Mouse (Mus musculus): Measurements from ENCODE around the gene Lgi4. TPM values are rescaled to one million over a fixed set of nuclear protein-coding genes. Genes with fewer than 3 reads are reported as not detected.

Gene Lgi4
- polyA plus RNA-seq, 1 experiment from 2014 or later = 2.4 TPM

- H3K9ac ChIP-seq (ENCODE audit: low read length) = no peak overlapping the region
- no peak overlapping the region for H3K4me3 ChIP-seq (ENCODE audit: low read depth, low read length)
- H3K27ac ChIP-seq (ENCODE audit: low read depth) = no peak overlapping the region
- peaks cover 5% of the 10 kb centered on the region for H3K4me1 ChIP-seq (replicated peaks; ENCODE audit: control insufficient read depth, insufficient read depth, low read length)
- 91% methylated on average over 5 of the region's 5 CpGs for WGBS
- H3K4me2 ChIP-seq (ENCODE audit: low read length) = no peak overlapping the region
- DNase-seq (ENCODE audit: low spot score) (no peak), ATAC-seq (replicated peaks; ENCODE audit: low FRiP score, low TSS enrichment, low read depth) (no peak)
- H3K36me3 ChIP-seq (ENCODE audit: control insufficient read depth, insufficient read depth, low read length) = no peaks in the 10 kb centered on the region
- H3K27me3 ChIP-seq (replicated peaks; ENCODE audit: control insufficient read depth, insufficient read depth, low read length) = no peaks in the 10 kb centered on the region
- no peaks in the 10 kb centered on the region for H3K9me3 ChIP-seq (ENCODE audit: control insufficient read depth, low read length)
Observed at GRCm38 (mm10) chr7:31109796-31110195, 50.7 kb downstream of the Lgi4 start.

DNA sequence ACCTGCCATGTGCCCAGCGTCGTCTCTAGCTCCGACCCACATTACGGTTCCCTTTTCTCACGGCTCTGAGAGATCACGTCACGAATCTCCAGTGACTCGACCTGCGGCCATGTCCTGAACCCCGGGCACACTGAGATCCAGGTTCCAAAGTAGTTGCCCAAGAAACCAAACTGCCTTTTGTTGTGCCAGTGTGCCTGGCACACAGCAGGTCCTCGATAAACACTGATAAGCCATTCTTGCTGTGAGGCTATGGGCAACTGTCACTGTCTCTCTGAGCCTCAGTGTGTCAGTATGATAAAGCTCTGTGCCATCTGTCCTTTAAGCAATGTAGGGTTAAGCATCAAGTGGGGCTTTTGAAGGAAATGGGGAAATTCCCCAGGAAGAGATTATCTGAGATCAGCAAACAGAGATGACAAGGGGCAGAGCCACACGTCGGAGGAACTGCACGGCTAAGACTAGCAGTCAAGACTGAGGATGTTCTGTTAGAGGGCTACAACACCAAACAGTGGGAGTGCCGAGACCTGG lies 51.8 kb downstream of the Lgi4 start:
- ATAC-seq (replicated peaks; ENCODE audit: low FRiP score, low TSS enrichment, low read depth) = no peak
- 79% methylated on average over 15 of the region's 15 CpGs for WGBS

DNA sequence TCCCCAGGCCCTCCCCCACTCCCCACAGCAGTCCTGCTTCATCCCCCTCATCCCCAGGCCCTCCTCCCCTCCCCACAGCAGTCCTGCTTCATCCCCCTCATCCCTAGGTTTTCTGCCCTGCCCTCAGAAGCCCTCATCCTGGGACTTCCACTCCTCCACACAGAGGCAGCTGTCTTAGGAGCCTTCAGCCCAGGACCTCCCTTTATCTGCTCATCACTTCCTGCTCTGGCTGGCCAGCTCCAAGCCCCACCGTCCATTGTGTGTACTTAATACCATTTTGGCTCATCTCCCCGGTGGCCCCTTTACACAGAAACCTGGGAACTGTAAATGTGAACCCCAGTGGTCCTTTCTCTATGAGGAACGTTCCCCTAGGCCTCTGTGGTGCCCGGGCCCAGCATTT lies 52.9 kb downstream of the Lgi4 start:
- Histone ChIP-seq H3K36me3 (ENCODE audit: control insufficient read depth, insufficient read depth, low read length) (no peaks in the 10 kb centered on the region), H3K27ac (ENCODE audit: low read depth) (no peak overlapping the region), H3K4me3 (ENCODE audit: low read depth, low read length) (no peak overlapping the region), H3K27me3 (replicated peaks; ENCODE audit: control insufficient read depth, insufficient read depth, low read length) (no peaks in the 10 kb centered on the region), H3K4me1 (replicated peaks; ENCODE audit: control insufficient read depth, insufficient read depth, low read length) (peaks cover 15% of the 10 kb centered on the region), H3K9ac (ENCODE audit: low read length) (no peak overlapping the region), H3K9me3 (ENCODE audit: control insufficient read depth, low read length) (no peaks in the 10 kb centered on the region), H3K4me2 (ENCODE audit: low read length) (no peak overlapping the region)
- ATAC-seq (replicated peaks; ENCODE audit: low FRiP score, low TSS enrichment, low read depth) (no peak), DNase-seq (ENCODE audit: low spot score) (no peak)
- WGBS = 40% methylated on average over 4 of the region's 4 CpGs

More for the DNA sequence above, 51.8 kb downstream of the Lgi4 start:
- DNase-seq (ENCODE audit: low spot score) = no peak
- Histone ChIP-seq H3K9me3 (ENCODE audit: control insufficient read depth, low read length) (no peaks in the 10 kb centered on the region), H3K36me3 (ENCODE audit: control insufficient read depth, insufficient read depth, low read length) (no peaks in the 10 kb centered on the region), H3K27me3 (replicated peaks; ENCODE audit: control insufficient read depth, insufficient read depth, low read length) (no peaks in the 10 kb centered on the region), H3K9ac (ENCODE audit: low read length) (no peak overlapping the region), H3K27ac (ENCODE audit: low read depth) (no peak overlapping the region), H3K4me3 (ENCODE audit: low read depth, low read length) (no peak overlapping the region), H3K4me2 (ENCODE audit: low read length) (no peak overlapping the region), H3K4me1 (replicated peaks; ENCODE audit: control insufficient read depth, insufficient read depth, low read length) (peaks cover 15% of the 10 kb centered on the region)

GRCm38 (mm10) chr7:31113800-31114199 lies 54.7 kb downstream of the Lgi4 start:
- Histone ChIP-seq H3K27me3 (replicated peaks; ENCODE audit: control insufficient read depth, insufficient read depth, low read length) (no peaks in the 10 kb centered on the region), H3K4me2 (ENCODE audit: low read length) (no peak overlapping the region), H3K36me3 (ENCODE audit: control insufficient read depth, insufficient read depth, low read length) (no peaks in the 10 kb centered on the region), H3K9ac (ENCODE audit: low read length) (no peak overlapping the region), H3K4me3 (ENCODE audit: low read depth, low read length) (no peak overlapping the region), H3K9me3 (ENCODE audit: control insufficient read depth, low read length) (no peaks in the 10 kb centered on the region), H3K4me1 (replicated peaks; ENCODE audit: control insufficient read depth, insufficient read depth, low read length) (peaks cover 15% of the 10 kb centered on the region), H3K27ac (ENCODE audit: low read depth) (no peak overlapping the region)
- no peak for ATAC-seq (replicated peaks; ENCODE audit: low FRiP score, low TSS enrichment, low read depth)
- 74% methylated on average over 6 of the region's 6 CpGs for WGBS
- DNase-seq (ENCODE audit: low spot score) = no peak

- H3K36me3 ChIP-seq (ENCODE audit: control insufficient read depth, insufficient read depth, low read length) = no peaks in the 10 kb centered on the region
- ATAC-seq (replicated peaks; ENCODE audit: low FRiP score, low TSS enrichment, low read depth) = peak; percentile 38; the same call in 1 of the 2 replicates
- 0 out of 2 replicates have a peak overlapping the region, but pooled peaks have one; percentile 33 for H3K27ac ChIP-seq (ENCODE audit: low read depth)
- H3K4me2 ChIP-seq (ENCODE audit: low read length) = peak overlapping the region; percentile 41
- DNase-seq (ENCODE audit: low spot score) = peak; percentile 61
- H3K9me3 ChIP-seq (ENCODE audit: control insufficient read depth, low read length) = no peaks in the 10 kb centered on the region
- peak overlapping the region; percentile 27; the same call in 1 of the 2 replicates for H3K9ac ChIP-seq (ENCODE audit: low read length)
- peak overlapping the region; percentile 16; the same call in 1 of the 2 replicates for H3K4me3 ChIP-seq (ENCODE audit: low read depth, low read length)
- H3K27me3 ChIP-seq (replicated peaks; ENCODE audit: control insufficient read depth, insufficient read depth, low read length) = no peaks in the 10 kb centered on the region
- WGBS = 48% methylated on average over 10 of the region's 10 CpGs
- peaks cover 15% of the 10 kb centered on the region for H3K4me1 ChIP-seq (replicated peaks; ENCODE audit: control insufficient read depth, insufficient read depth, low read length)
Observed at GRCm38 (mm10) chr7:31114646-31115045, 55.5 kb downstream of the Lgi4 start.

DNA sequence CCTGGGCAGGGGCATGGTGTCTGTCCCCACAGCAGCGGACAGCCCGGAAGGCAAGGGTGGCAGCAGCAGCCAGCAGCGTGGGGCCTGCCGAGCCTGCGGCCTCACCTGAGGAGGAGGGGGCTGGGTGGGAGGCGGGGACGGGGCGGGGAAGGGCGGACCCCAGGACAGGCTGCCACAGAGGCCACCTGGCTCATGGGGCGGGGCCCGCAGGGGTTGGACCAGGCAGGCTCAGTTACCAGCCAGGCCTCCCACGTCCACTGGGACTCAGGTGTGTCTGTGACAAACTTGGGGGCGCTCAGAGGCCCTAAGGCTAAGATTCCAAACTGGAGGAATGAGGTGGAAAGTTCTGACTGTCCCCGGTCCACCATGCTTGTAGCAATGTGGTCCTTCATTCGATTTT lies 56.0 kb downstream of the Lgi4 start, which contains the start of gene Hpn:
Gene Hpn, minus strand, starts transcription at position 109 of the 400 bp plus-strand sequence.
- H3K27me3 ChIP-seq (replicated peaks; ENCODE audit: control insufficient read depth, insufficient read depth, low read length) = no peaks in the 10 kb centered on the region
- H3K27ac ChIP-seq (ENCODE audit: low read depth) = peak within 1 kb of the TSS; percentile 43; the same call in 1 of the 2 replicates
- H3K9ac ChIP-seq (ENCODE audit: low read length) = peak within 1 kb of the TSS; percentile 27; the same call in 1 of the 2 replicates
- peak; percentile 69 for DNase-seq (ENCODE audit: low spot score)
- peaks cover 15% of the 10 kb centered on the region for H3K4me1 ChIP-seq (replicated peaks; ENCODE audit: control insufficient read depth, insufficient read depth, low read length)
- no peaks in the 10 kb centered on the region for H3K9me3 ChIP-seq (ENCODE audit: control insufficient read depth, low read length)
- 21% methylated on average over 15 of the region's 15 CpGs for WGBS
- ATAC-seq (replicated peaks; ENCODE audit: low FRiP score, low TSS enrichment, low read depth) = peak; percentile 79
- peak within 1 kb of the TSS; percentile 41 for H3K4me2 ChIP-seq (ENCODE audit: low read length)
- peak within 1 kb of the TSS; percentile 16; the same call in 1 of the 2 replicates for H3K4me3 ChIP-seq (ENCODE audit: low read depth, low read length)
- H3K36me3 ChIP-seq (ENCODE audit: control insufficient read depth, insufficient read depth, low read length) = no peaks in the 10 kb centered on the region

GRCm38 (mm10) chr7:31115587-31116043 lies 56.5 kb downstream of the Lgi4 start:
- Histone ChIP-seq H3K4me1 (replicated peaks; ENCODE audit: control insufficient read depth, insufficient read depth, low read length) (peaks cover 15% of the 10 kb centered on the region), H3K4me3 (ENCODE audit: low read depth, low read length) (no peak overlapping the region), H3K4me2 (ENCODE audit: low read length) (peak overlapping the region; percentile 41), H3K36me3 (ENCODE audit: control insufficient read depth, insufficient read depth, low read length) (no peaks in the 10 kb centered on the region), H3K9me3 (ENCODE audit: control insufficient read depth, low read length) (no peaks in the 10 kb centered on the region), H3K27ac (ENCODE audit: low read depth) (peak overlapping the region; percentile 43; the same call in 1 of the 2 replicates), H3K27me3 (replicated peaks; ENCODE audit: control insufficient read depth, insufficient read depth, low read length) (no peaks in the 10 kb centered on the region), H3K9ac (ENCODE audit: low read length) (no peak overlapping the region)
- WGBS = 24% methylated on average over 17 of the region's 17 CpGs
- DNase-seq (ENCODE audit: low spot score) (no peak), ATAC-seq (replicated peaks; ENCODE audit: low FRiP score, low TSS enrichment, low read depth) (peak; percentile 29)

DNA sequence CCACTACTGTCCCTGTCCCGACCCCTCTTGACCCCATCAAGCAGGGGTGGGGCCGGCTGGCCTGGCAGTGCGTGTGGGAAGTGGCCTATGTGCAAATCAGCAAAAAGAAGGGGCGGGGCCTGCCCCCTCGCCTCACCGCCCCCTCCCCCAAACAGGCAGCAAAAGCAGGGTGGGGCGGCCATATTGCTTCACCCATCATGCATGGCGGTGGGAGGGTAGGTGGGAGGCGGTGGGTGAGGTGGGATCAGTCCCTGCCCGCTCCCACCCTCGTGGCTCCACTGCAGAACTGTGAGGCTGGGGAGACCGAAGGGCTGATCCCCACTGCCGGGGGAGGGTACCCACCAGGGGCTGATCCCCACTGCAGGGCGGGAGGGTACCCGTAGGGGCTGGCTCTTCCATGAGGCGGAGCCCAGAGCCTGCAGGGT lies 57.6 kb downstream of the Lgi4 start:
- no peak overlapping the region for H3K27ac ChIP-seq (ENCODE audit: low read depth)
- peaks cover 10% of the 10 kb centered on the region; the same call in 1 of the 2 replicates for H3K4me1 ChIP-seq (replicated peaks; ENCODE audit: control insufficient read depth, insufficient read depth, low read length)
- H3K9ac ChIP-seq (ENCODE audit: low read length) = no peak overlapping the region
- H3K4me2 ChIP-seq (ENCODE audit: low read length) = no peak overlapping the region
- ATAC-seq (replicated peaks; ENCODE audit: low FRiP score, low TSS enrichment, low read depth) = no peak
- H3K4me3 ChIP-seq (ENCODE audit: low read depth, low read length) = no peak overlapping the region
- 45% methylated on average over 13 of the region's 16 CpGs for WGBS
- no peaks in the 10 kb centered on the region for H3K27me3 ChIP-seq (replicated peaks; ENCODE audit: control insufficient read depth, insufficient read depth, low read length)
- H3K9me3 ChIP-seq (ENCODE audit: control insufficient read depth, low read length) = no peaks in the 10 kb centered on the region
- H3K36me3 ChIP-seq (ENCODE audit: control insufficient read depth, insufficient read depth, low read length) = no peaks in the 10 kb centered on the region
- no peak for DNase-seq (ENCODE audit: low spot score)

GRCm38 (mm10) chr7:31117465-31117864 lies 58.3 kb downstream of the Lgi4 start:
- DNase-seq (ENCODE audit: low spot score) = no peak
- no peak for ATAC-seq (replicated peaks; ENCODE audit: low FRiP score, low TSS enrichment, low read depth)
- WGBS = 87% methylated on average over 11 of the region's 11 CpGs
- H3K36me3 ChIP-seq (ENCODE audit: control insufficient read depth, insufficient read depth, low read length) = no peaks in the 10 kb centered on the region
- H3K27ac ChIP-seq (ENCODE audit: low read depth) = no peak overlapping the region
- H3K4me3 ChIP-seq (ENCODE audit: low read depth, low read length) = no peak overlapping the region
- H3K4me2 ChIP-seq (ENCODE audit: low read length) = no peak overlapping the region
- no peaks in the 10 kb centered on the region for H3K27me3 ChIP-seq (replicated peaks; ENCODE audit: control insufficient read depth, insufficient read depth, low read length)
- peaks cover 10% of the 10 kb centered on the region; the same call in 1 of the 2 replicates for H3K4me1 ChIP-seq (replicated peaks; ENCODE audit: control insufficient read depth, insufficient read depth, low read length)
- H3K9me3 ChIP-seq (ENCODE audit: control insufficient read depth, low read length) = no peaks in the 10 kb centered on the region
- no peak overlapping the region for H3K9ac ChIP-seq (ENCODE audit: low read length)
